Mouse (Mus musculus) liver, embryonic 14.5 days (tissue): Measurements from ENCODE around the gene Frmpd2. TPM values are rescaled to one million over a fixed set of nuclear protein-coding genes. Genes with fewer than 3 reads are reported as not detected.

Experiments used
- ATAC-seq: fragments of 200-750 bp; cut with Nextera tagmentation; 2 replicates; pipeline ENCODE4 v1.8.0; 2017; ENCODE audit warnings: moderate number of reproducible peaks, mild to moderate bottlenecking, moderate library complexity; ENCODE audit not compliant: insufficient read depth
- DNase-seq, 3 experiments: peaks; one replicate each; pipeline ENCODE4 v3.0.0-alpha.2; 2012 to 2013; ENCODE audit warnings: low read depth in 3 of 3, low spot score in 3 of 3
- H3K27ac ChIP-seq: fragments of 300-500 bp; sonication (generic); 2 replicates; pipeline ENCODE4 v1.5.1; 2014; ENCODE audit warnings: moderate library complexity, mild to moderate bottlenecking, control low read depth, inconsistent platforms
- H3K27me3 ChIP-seq: fragments of 300-500 bp; sonication (generic); 2 replicates; pipeline ENCODE4 v1.6.1; 2014; ENCODE audit warnings: mild to moderate bottlenecking, low read length, moderate library complexity; ENCODE audit not compliant: control insufficient read depth, insufficient read depth
- H3K36me3 ChIP-seq: fragments of 300-500 bp; sonication (generic); replicated peaks from 2 replicates; pipeline ENCODE4 v1.6.1; 2014; ENCODE audit warnings: low read depth; ENCODE audit not compliant: control insufficient read depth, insufficient read depth
- H3K4me1 ChIP-seq, 2 experiments: fragments of 200-500 bp in 1 of 2; fragments of 300-500 bp in 1 of 2; sonication (generic) in 1 of 2; replicated peaks; 2 replicates each; pipeline ENCODE4 v1.6.1; 2012 to 2014; ENCODE audit warnings: antibody characterized with exemption in 1 of 2, inconsistent platforms in 1 of 2, low read length in 1 of 2; ENCODE audit not compliant: control insufficient read depth in 2 of 2, insufficient read depth in 2 of 2
- H3K4me2 ChIP-seq: fragments of 300-500 bp; sonication (generic); 2 replicates; pipeline ENCODE4 v1.6.1; 2014; ENCODE audit warnings: low read depth, mild to moderate bottlenecking, control low read depth, moderate library complexity
- H3K4me3 ChIP-seq, 2 experiments: fragments of 200-500 bp in 1 of 2; fragments of 300-500 bp in 1 of 2; sonication (generic) in 1 of 2; 2 replicates each; pipeline ENCODE4 v1.5.1; 2012 to 2014; ENCODE audit warnings: low read depth in 2 of 2, low read length in 2 of 2, mild to moderate bottlenecking in 2 of 2, control low read depth in 1 of 2, inconsistent platforms in 1 of 2, moderate library complexity in 1 of 2; ENCODE audit not compliant: insufficient read depth in 1 of 2
- H3K9ac ChIP-seq: fragments of 300-500 bp; sonication (generic); replicated peaks from 2 replicates; pipeline ENCODE4 v1.6.1; 2014; ENCODE audit warnings: mild to moderate bottlenecking, control low read depth, moderate library complexity
- H3K9me3 ChIP-seq: fragments of 300-500 bp; sonication (generic); 2 replicates; pipeline ENCODE4 v1.6.1; 2016; ENCODE audit warnings: low read length, mixed read lengths; ENCODE audit not compliant: control insufficient read depth
- CTCF ChIP-seq: IDR thresholded peaks from 2 replicates; pipeline ENCODE4 v1.5.1; 2016; ENCODE audit warnings: antibody characterized with exemption, low read depth, control low read depth
- EP300 ChIP-seq: IDR thresholded peaks from 2 replicates; pipeline ENCODE4 v1.6.1; 2016; ENCODE audit warnings: antibody characterized with exemption, low read depth
- WGBS: fragments of 180-500 bp; shearing (Covaris S2); extraction: QIAGEN DNeasy Blood & Tissue Kit; methylation state at CpG from one replicate; pipeline ENCODE4 v1.1.7; 2014; ENCODE audit not compliant: insufficient replicate concordance; 5-methylcytosine and 5-hydroxymethylcytosine counted together
- polyA plus RNA-seq, 2 experiments: library from polyadenylated mRNA; depleted of rRNA in 1 of 2; stranded (reverse) in 1 of 2; unstranded in 1 of 2; fragments of >200 nt; fragmentation: Nextera tagmentation in 1 of 2; extraction: Ambion mirVana in 1 of 2; gene quantifications; 2 replicates each; pipeline versions ENCODE4 v1.2.1 to v1.2.3; 2012 to 2014

Frmpd2 gene
- polyA plus RNA-seq, 2 experiments = not detected

DNA sequence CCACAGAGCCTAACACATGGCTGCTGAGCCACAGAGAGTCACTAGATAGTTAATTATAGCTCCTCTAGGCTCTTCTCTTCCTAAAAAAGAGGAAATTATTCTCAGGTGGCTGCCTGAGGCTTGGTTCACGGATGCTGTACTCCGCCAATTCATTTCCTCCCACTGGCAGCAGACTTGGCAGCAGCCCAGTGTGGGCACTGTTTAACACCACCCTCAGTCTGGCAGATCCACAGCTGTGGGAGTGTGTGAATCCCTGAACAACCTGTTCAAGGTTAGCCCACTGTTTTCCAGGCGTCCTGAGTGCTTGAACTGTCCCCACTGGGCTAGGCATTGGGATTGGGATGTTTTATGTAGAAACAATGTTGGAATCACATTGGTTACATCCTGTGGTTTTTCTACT, 50.0 kb downstream of the Frmpd2 start:
- DNase-seq = no peak
- Histone ChIP-seq H3K4me2 (no peak overlapping the region), H3K9ac (no peak overlapping the region), H3K4me1 (no peaks in the 10 kb centered on the region), H3K27ac (no peak overlapping the region), H3K9me3 (no peaks in the 10 kb centered on the region), H3K27me3 (no peaks in the 10 kb centered on the region), H3K36me3 (no peaks in the 10 kb centered on the region), H3K4me3 (no peak overlapping the region)
- whole genome bisulfite sequencing = 20% methylated on average over 3 of the region's 3 CpGs
- TF ChIP-seq CTCF = no peak
- no peak for TF ChIP-seq EP300
- ATAC-seq = no peak

GRCm38 (mm10) chr14:33525272-33525983, 53.9 kb downstream of the Frmpd2 start:
- H3K9me3 ChIP-seq = no peaks in the 10 kb centered on the region
- no peak for ATAC-seq
- H3K27me3 ChIP-seq = no peaks in the 10 kb centered on the region
- H3K4me1 ChIP-seq = no peaks in the 10 kb centered on the region
- H3K27ac ChIP-seq = no peak overlapping the region
- 49% methylated on average over 12 of the region's 12 CpGs for WGBS
- H3K4me2 ChIP-seq = no peak overlapping the region
- no peaks in the 10 kb centered on the region for H3K36me3 ChIP-seq
- no peak for TF ChIP-seq EP300
- no peak for TF ChIP-seq CTCF
- no peak for DNase-seq
- no peak overlapping the region for H3K4me3 ChIP-seq
- H3K9ac ChIP-seq = no peak overlapping the region

DNA sequence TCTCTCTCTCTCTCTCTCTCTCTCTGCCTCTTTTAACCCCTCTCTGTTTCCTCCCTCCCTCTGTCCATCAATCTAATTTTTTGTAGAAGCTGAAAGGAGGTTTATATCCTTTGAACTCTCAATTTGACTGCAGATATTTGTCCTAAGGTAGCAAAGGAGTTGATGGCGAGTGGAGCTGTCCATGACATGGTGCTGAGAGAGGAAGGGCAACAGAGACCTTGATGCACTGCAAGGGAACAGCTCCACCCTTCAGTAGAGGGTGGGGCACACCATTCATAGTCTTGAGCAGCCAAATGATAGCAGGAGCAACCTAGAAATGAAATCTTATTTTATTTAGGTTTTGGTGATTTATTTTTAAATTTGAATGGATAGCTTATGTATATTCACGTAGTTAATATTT, 55.1 kb downstream of the Frmpd2 start:
- Histone ChIP-seq H3K9me3 (no peaks in the 10 kb centered on the region), H3K27me3 (no peaks in the 10 kb centered on the region), H3K36me3 (no peaks in the 10 kb centered on the region), H3K4me1 (no peaks in the 10 kb centered on the region), H3K27ac (no peak overlapping the region), H3K9ac (no peak overlapping the region), H3K4me3 (no peak overlapping the region), H3K4me2 (no peak overlapping the region)
- DNase-seq = no peak
- 43% methylated on average over 2 of the region's 2 CpGs for WGBS
- TF ChIP-seq CTCF (no peak), EP300 (no peak)
- ATAC-seq = no peak

GRCm38 (mm10) chr14:33527938-33528337, 56.4 kb downstream of the Frmpd2 start:
- Histone ChIP-seq H3K9me3 (no peaks in the 10 kb centered on the region), H3K36me3 (no peaks in the 10 kb centered on the region), H3K9ac (no peak overlapping the region), H3K27ac (no peak overlapping the region), H3K4me3 (no peak overlapping the region), H3K27me3 (no peaks in the 10 kb centered on the region), H3K4me2 (no peak overlapping the region), H3K4me1 (no peaks in the 10 kb centered on the region)
- no peak for TF ChIP-seq CTCF
- TF ChIP-seq EP300 = no peak
- no peak for DNase-seq
- 35% methylated on average over 3 of the region's 3 CpGs for WGBS
- no peak for ATAC-seq

DNA sequence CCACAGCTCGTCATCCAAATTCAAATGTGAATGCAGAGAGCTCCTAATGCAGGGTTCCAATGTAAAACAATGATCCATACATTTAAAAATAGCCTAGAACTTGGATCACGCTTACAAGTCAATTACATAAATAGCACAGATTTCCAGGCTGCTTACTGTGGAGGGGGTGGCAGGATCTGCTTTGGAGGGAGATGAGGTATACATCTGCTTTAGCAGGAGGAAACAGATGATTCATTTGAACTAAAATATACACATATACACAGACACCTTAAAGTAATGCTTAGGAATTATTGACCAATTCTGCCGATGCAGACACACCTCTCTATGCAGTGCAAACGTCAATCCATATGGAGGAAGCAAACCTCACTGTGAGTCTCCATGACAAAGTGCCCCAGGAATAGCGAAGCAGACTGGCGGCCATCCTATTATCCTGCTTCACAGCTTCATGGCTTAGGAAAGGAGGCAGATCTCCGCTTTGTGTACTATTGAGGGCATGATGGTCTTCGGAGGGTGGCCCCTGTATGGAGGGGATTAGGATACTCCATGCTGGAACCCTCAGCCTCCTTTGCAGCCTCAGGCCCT, 59.9 kb downstream of the Frmpd2 start:
- DNase-seq (no peak), ATAC-seq (no peak)
- Histone ChIP-seq H3K4me2 (no peak overlapping the region), H3K9ac (no peak overlapping the region), H3K9me3 (no peaks in the 10 kb centered on the region), H3K27me3 (no peaks in the 10 kb centered on the region), H3K27ac (no peak overlapping the region), H3K4me3 (no peak overlapping the region), H3K4me1 (no peaks in the 10 kb centered on the region), H3K36me3 (no peaks in the 10 kb centered on the region)
- TF ChIP-seq CTCF (no peak), EP300 (no peak)
- 54% methylated on average over 8 of the region's 8 CpGs for WGBS
